In genomic region chrX:35813206-35813605, GRCm38 (mm10) we compare ENCODE assay signal across 8 mouse cellular contexts.
DNase-seq lines count a peak whose midpoint lies in the region; ATAC-seq and TF ChIP-seq lines count a peak whose summit lies in the region.

No protein-coding gene starts in this region.

- TF ChIP-seq POLR2A in bone marrow macrophage, adult 2 months (IDR thresholded peaks at IDR 0.05; ENCODE audit: borderline replicate concordance, low read depth, low read length) = no peak

- H3K4me1 ChIP-seq in bone marrow macrophage, adult 2 months (ENCODE audit: control insufficient read depth, insufficient read depth, low read length) = no peaks in the 10 kb centered on the region

- peak; percentile 27; the same call in 1 of the 2 replicates for TF ChIP-seq CTCF in bone marrow macrophage, adult 2 months (IDR thresholded peaks at IDR 0.05; ENCODE audit: low read depth, low read length)

- peak; percentile 4 to 20 for DNase-seq in adrenal gland, adult 18-20 months (ENCODE audit: low spot score in 2 of 2)
- no peak for DNase-seq in adrenal gland, adult 8-10 months
- DNase-seq in left cerebral cortex, adult 18-20 months (ENCODE audit: low spot score in 2 of 2) = peak; percentile 21 to 35
- DNase-seq in left cerebral cortex, adult 11 months (ENCODE audit: low spot score) = no peak
- peak; percentile 37 for DNase-seq in induced T-regulatory cell, adult 2 months (ENCODE audit: low read depth)
- peak; percentile 12 for DNase-seq in lung, postnatal 10 days

- ATAC-seq in erythroid progenitor cell, adult 5-6 weeks (replicated peaks; ENCODE audit: low FRiP score, poor library complexity, severe bottlenecking) = no peak

- no peak overlapping the region for H3K4me3 ChIP-seq in bone marrow macrophage, adult 2 months (ENCODE audit: insufficient read depth, low read length)

- H3K27ac ChIP-seq in bone marrow macrophage, adult 2 months (ENCODE audit: insufficient read depth, low read depth, low read length) = no peak overlapping the region

Comparison
In these comparisons a context has a peak if more than half of its experiments do, and no peak if none do; other contexts are left out.
1. DNase-seq: peak in adrenal gland, adult 18-20 months (2 of 2), left cerebral cortex, adult 18-20 months (2 of 2), induced T-regulatory cell, adult 2 months (single experiment) and lung, postnatal 10 days (single experiment); none in adrenal gland, adult 8-10 months (single experiment) and left cerebral cortex, adult 11 months (single experiment).